Mouse (Mus musculus) lung, postnatal 14 days (tissue): ENCODE results near the gene Gtpbp8.
A peak's percentile ranks its signal among the peaks of the same experiment; 100 is the strongest.

ENCODE experiments used
- DNase-seq: peaks from one replicate; pipeline ENCODE4 v3.0.0; 2021

The Gtpbp8 gene

DNA sequence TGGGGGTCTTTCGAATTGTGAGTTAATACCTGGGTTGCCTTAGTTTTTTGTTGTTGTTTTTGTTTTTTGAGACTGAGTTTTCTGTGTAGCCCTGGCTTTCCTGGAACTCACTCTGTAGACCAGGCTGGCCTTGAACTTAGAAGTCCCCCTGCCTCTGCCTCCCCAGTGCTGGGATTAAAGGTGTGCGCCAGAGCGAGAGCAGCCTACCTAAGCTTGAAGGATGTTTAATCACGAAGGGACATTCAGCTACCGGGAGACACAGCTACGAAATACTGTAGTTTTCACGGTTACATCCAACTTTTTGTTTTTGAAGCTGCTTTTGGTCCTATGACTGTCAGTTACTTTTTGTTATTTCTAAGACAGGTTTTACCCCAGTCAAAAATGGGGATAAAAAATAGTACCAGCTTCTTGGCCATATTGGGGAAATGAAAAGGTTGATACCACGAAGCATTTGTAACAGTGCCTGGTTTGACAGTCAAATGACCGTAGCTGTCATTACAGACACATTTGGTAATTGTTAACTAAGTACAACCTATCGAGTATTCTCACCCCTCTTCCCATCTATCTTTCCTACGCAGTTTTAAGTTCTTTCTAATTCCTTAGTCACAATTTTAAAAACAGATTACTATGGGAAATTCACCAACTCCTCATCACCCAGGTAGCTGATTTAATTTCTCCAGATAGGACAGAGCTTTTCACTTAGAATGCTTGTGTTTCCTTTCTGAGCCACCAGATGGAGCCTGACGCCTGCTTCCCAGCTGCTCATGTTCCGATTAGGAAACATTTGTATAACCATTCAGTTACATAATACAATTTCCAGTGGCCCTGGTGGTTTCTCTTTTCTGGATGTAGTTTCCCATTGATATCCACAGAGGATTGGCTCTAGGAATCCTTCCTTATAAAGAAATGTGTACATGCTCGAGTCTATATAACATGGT is 20.6 kb downstream of the Gtpbp8 start:
- peak; percentile 85 for DNase-seq

DNA sequence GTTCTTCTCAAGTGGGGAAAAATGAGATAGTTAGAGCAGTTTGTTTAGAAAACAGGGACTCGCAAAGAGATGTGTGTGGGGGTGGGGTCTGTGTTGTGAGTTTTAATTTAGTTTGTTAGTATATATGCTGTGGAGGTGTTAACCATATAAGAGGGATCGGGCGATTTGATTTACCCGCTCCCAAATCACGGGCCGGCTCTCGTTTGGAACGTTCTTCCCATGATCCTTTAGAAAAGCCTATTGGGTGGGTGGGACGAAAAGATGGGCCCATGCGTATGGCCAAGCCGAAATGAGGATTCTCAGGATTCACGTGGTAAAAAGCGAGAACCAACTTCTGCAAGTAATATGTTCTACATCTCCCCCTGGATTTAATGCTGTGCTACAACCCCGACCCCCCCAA is 21.3 kb downstream of the Gtpbp8 start:
- DNase-seq: peak; percentile 25

DNA sequence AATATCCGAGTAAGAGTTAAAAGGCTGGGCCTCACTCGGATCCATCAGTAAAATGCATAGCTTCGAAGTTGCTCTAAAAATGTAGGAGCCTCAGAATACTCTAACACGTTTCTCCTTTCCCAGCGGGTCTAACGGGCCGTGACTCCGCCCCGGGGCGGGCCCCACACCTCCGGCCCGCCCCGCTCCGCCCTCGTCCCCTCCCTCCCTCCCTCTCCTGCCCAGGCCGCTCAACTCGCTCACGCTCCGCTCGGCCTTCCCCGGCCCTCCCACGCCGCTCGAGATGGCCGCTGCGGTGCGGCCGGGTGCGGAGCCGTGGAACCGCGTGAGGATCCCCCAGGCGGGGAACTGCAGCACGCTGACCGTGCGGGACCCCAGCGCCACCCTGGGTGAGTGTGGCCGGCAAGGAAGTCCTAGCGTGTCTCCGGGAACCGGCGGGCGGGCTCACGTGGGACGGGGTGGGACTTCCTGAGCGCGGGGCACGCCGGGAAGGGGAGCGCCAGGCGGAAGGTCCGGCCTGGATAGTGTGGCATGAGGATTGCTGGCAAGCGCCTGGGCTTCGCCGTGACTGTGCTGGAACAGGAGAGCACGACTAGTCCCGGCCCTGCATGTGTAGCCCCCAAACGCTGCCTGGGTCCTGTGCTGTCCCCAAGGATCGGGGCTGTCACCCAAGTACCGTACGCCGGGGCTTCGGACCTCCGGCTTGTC is 21.9 kb downstream of the Gtpbp8 start, which contains the start of gene Nepro:
TSS of gene Nepro (plus strand) at position 219 of the 705 bp plus-strand sequence.
- peak; percentile 93 for DNase-seq

DNA sequence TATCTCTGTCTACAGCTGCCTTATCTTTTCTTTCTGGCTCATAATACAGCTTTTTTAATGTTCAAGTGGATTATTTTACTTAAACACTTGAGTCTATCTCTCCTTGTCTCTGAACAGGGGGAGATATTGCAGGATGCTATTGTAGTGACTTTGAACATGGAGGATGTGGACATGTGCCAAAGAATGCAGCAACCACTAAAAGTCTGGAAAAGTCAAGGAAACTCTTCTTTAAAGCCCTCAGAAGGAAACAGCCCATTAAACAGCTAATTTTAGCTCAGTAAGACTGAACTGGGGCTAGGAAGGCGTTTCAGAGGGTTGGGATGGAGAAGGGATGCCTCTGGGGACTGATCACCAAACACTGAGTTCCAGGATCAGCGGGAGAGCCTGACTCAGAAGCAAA is 23.5 kb downstream of the Gtpbp8 start:
- no peak for DNase-seq

DNA sequence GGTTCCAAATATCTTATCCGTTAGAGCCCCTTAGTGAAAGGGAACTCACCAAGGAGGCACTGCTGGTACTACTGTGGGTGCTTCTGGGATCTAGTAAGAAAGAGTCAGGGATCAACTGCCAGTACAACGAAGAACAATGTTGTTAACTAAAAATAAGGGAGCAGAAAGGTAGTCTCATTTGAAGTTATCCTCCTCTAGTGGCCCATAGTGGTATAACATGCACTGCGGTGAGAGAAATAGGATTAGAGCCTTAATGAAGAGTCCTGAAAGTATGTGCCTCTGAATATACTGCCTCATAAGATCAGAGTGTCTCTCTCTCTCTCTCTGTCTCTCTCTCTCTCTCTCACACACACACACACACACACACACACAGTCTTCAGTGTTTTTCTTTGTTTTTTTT is 25.6 kb downstream of the Gtpbp8 start:
- DNase-seq: no peak

DNA sequence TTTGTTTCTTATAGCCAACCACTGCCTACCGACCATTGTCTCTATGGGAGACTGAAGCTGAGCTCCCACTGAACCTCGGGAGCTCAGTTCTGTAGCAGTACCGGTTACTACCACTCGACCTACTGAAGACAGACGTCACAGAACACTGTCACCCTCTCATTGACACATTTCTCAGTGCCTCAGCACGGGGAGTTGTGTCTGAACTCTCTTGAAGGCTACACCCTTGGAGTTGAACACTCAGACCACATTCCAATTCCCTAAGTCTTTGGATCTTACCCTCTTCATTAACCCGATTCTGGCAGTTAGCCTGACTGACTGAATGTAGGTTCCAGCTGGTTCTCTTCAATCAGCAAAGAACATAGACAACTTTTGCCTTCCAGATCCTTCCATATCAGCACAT is 26.8 kb downstream of the Gtpbp8 start:
- DNase-seq: peak; percentile 40

DNA sequence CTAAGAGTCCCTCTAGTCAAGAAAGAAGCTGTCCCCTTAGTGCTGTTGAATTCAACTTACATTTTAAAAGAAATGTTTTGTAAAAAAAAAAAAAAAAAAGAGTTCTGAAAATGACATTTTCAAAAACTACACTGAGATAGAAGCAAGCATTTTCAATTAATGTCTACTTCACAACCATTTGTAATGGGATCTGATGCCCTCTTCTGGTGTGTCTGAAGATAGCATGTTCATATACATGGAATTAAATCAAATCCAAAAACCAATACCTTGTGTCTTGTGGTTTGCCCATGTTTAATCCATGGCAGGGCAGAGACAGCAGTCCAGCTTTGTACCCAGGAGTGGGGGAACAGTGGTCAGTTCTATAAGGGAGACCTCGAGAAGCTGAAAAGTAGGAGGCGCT is 28.3 kb downstream of the Gtpbp8 start:
- DNase-seq: no peak

DNA sequence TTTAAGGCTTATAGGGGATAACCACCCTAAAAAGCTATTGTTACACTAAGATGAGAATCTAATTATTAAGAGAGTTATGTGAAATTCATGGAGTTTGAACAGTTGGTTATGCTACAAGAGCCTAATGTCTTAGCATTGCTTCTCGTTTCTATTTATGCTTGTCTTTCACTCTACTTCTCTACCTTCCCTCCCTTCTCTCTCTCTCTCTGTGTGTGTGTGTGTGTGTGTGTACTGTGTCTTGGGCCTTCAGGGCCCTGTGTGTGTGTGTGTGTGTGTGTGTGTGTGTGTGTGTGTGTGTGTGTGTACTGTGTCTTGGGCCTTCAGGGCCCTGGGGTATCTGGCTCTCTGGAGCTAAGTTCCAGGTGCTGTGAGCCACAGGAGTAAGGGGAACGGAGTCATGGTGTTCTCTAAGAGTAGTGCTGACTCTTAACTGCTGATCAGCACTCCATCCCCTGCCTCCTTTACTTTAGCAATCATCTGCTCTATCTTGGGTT is 29.0 kb downstream of the Gtpbp8 start:
- DNase-seq: no peak

DNA sequence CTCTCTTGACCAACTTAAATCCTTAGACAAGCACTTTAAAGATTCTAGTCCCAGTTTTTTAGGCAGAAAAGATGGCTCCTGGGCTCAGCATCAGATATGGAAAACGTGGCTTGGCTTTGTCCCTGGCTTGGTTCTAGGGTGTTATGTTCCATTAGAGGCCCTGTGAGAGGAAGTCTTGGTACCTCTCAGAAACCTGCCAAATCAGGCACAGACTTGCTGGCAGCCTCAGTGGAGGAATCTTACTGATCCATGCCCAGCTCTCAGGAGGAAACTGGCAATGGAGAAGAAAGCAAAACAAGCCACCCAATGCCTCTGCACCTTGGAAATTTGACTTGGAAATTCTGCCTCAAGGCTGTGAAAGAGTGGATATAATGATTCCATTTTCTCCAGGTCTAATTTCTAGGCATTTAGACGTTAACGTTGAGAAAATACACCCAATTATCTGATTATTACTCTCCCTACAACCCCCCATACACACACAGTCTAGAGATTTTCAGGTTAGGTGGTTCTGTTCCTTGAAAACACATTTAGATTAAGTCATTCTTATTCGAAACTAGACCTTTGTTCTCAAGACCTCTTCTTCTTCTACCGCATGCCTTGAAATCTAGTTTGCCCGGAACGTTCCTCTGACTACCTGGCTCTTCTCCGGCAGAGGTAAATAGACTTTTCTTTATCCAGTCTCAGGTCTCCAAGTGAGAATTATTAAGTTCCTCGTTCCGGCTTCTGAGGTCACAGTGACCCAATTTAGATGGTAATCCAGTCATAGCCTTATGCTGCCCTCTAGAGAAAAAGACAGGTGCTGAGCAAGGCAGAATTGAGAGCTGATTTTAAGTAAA is 29.6 kb downstream of the Gtpbp8 start:
- peak; percentile 37 for DNase-seq

DNA sequence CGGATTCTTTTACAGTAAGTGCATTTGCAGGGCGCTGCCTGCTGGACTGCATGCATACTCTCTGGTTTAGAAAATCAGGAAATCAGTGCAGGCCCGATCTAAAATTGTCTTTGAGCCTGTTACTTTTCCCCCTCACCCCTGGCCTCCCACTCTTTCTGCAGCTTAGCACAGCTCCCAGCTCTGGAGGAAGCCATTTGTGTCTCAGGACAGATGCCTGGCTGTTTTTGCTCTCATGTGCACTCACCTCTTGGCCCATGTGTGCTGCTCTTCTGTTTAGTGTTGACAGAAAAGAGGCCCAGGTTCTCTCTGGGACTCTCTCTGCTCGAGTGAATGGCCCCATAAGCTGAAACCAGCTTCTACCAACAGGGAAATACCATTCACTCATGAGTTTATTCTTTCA is 42.7 kb downstream of the Gtpbp8 start:
- DNase-seq: no peak

DNA sequence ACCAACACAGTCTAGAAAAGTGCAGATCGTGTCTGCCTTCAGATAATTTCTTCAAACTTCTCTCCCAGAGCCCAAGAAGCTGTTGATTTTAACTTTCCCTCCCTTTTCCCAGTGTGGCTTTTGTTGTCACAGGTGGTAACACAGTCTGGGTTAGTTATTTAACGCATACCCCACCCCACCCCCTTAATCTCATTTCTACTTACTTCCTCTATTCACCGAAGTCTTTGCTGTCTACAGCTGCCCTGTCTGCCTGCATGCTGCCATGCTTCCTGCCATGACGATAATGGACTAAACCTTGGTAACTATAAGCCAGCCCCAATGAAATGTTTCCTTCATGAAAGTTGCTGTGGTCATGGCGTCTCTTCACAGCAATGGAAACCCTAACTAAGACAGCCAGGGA is 43.9 kb downstream of the Gtpbp8 start:
- no peak for DNase-seq

DNA sequence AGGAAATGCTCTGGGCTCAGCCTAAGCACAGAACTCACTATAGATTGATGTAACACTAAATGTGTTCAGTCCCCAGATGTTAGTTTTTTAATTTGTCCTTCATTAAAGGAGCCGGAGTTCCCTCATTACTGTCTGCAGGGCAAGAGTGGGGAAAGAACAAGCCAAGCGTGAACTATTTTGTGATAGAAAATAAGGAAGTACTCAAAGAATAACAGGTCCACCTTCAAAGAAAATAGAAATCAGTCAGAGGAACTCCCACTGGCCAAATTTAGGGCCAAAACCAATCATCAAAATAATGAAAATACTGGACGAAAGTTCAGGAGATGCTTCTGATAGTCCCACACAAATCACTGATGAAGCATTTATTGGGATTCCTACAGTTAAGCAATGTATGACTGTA is 45.0 kb downstream of the Gtpbp8 start:
- DNase-seq: no peak

DNA sequence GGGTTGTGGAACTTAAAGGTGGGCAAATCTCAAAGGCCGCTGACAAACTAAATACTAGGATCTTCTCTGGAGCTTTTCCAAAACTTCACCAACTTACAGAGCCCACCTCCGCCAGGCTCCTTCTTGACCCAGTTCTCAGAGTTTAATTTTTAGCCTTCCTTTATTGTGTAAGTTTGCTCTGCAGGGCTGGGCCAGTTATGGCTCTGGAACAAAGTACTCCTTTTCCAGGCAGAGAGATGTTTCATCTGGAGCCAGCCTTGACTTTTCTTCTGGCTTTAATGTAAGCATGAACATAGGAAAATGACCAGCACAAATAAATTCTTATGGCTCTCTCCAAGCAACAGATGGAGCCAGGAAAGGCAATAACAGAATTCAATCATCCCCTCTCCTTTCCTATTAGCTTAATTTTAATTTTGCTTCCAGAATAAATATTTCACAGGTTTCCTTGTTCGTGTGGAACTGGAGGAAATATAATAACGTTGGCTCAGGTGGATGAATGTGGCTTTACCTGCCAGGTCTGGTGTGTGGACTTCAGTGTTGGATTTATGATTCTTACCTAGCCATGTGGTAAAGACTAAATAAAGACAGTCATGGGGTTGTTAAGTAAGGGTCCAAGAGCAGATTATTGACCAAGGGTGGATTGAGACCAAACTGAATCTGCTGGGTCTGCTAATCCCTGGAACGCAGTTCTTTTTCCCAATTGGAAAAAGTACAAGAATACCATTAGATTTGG is 48.5 kb downstream of the Gtpbp8 start:
- no peak for DNase-seq

DNA sequence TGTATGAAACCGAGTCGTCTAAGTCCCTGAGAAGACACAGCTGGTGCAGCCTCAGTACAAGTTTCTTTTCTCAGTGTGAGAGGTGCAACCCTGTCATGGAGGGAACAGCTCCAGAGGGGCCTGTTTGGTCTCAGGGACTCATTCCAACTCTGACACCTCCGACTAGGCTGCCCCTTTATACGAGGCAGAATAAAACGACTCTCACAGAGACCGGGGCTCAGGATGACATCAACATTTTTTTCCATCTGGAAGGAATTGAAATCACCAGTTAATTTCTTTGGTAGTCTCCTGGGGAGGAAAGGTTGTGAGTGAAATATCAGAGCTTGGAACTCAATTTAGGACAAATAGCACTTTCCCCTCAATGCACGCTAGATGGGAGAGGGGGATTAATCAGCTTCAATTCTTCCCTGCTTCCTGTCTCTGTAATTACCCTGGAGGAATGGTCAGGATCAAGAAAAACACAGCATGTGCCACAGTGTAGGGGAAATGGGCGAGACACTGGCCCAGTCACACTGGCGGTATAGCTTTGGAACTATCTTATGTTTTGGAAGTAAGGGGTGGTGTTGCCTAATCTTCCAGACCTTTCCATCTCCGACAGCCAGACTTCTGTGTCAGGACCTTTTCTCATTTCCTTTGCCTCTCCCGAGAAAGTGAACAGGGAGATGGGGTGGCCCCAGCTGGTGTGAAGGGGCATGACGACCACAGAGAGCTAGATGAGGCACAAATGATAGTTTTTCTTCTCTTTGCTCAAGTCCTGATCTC is 50.1 kb downstream of the Gtpbp8 start:
- peak; percentile 64 for DNase-seq

DNA sequence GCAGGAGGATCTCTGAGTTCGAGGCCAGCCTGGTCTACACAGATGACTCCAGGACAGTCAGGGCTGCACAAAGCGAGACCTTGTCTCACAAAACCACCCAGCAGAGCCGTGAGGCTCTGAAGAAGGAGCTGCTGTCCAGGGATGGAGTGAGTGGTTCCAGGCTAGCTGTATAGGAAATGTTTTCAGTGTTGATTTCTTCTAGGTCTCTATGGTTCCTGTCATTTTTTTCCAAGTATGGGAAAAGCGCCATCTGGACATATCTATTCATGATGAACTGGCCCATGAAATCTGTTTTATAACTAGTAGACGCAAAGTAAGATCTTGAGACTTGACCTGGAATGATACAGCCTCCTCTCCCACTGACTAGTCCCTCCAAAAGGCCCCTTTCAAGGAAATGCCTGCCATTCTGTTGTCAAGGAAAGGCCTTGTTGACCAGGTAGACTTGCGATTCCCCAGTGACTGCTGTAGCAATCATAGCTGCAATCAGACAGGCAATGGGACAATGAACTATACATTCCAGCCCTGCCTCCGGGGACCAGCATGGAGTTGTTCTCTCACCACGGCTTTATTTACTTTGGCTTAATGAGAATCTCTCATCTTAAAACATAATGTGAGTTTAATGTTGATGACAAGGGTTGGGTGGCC is 50.8 kb downstream of the Gtpbp8 start:
- no peak for DNase-seq

DNA sequence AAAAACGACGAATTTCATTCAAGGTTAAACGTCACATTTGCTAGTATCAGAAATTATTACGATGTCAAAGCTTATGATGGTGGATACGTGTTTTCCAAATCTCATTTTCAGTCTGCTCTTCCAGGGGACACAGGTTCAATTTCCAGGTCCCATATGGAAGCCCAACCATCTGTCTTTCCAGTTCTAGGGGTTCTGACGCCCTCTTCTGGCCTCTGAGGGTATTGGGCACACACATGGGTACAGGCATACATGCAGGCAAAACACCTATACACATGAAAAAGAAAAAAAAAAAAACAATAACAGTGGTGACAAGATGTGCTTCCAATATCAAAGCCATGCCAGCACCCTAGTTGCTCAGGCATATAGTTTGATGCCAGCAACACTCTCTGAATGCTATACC is 52.5 kb downstream of the Gtpbp8 start:
- DNase-seq: no peak

DNA sequence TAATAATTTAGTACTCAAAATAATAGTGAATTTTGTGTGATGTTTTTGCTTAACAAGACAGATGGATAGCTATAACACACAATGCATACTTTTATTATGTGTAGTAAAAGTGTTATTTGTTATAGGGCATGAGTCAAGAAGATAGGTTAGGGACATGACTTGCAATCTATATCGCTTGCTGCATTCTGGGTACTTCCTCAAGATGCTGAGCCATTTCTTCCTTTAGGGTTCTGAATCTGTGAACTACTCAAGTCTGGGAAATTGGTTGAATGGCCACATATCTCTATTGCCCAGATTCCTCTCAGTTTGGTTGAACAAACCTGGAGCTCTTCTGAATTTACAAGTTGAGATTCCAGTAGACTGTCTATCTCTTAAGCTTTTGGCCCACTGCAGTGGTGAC is 53.6 kb downstream of the Gtpbp8 start:
- no peak for DNase-seq

DNA sequence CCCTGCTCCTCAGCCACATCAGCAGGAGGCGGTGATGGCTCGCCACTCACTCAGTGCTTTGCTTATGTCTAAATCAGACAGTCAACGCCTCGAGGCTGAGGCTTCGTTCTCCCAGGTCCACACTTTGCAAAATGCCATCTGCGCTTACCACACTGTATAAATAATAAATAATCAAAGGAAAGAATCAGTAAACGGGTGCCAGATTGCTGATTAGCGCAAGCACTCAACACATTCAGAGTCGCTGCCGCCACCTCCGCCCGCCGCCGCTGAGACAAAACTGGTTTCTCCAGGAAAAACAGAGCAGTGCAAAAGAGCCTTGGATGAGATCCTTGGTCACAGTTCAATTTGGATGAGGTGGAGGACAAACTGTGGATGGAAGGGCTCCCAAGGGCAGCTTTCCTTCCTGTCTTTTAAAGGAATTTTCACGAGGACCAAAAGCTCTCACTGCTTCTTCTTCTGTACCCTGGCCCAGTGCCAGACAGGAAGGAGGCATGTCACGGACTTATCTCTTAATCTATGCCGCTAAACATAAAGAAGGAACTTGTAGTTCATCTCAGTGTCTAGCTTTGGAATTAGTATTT is 54.5 kb downstream of the Gtpbp8 start:
- peak; percentile 68 for DNase-seq

DNA sequence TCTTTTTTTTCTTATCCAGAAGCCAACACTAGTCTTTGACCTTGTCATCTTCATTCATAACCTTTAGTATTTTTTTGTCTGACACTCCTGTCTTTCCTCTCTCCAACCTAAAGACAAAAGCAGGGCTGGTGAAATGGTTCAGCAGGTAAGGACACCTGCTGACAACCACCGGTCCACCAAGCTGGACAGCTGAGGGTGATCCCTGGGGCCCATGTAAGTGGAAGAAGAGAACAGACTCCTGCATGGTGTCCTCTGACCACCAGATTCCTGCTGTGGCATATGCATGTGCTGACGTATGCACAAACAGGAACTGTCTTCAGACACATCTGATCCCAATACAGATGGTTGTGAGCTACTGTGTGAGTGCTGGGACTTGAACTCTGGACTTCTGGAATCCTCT is 55.1 kb downstream of the Gtpbp8 start:
- DNase-seq: no peak

DNA sequence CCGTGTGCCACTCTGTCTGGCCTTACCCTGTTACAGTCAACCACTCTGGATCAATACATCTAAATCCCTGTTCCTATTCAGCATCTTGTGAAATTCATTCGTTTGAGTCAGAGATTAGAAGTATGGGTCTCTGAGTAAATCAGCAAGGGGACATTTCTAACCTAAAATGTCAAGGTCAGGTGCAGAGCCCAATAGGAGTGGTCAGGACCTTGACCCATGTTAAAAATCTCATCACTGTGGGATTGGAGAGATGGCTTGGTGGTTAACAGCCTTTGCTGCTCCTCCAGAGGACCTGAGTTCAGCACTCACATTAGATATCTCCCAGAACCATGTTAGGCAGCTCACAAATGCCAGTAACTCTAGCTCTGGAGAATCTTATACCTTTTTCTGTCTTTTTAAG is 55.7 kb downstream of the Gtpbp8 start:
- no peak for DNase-seq

DNA sequence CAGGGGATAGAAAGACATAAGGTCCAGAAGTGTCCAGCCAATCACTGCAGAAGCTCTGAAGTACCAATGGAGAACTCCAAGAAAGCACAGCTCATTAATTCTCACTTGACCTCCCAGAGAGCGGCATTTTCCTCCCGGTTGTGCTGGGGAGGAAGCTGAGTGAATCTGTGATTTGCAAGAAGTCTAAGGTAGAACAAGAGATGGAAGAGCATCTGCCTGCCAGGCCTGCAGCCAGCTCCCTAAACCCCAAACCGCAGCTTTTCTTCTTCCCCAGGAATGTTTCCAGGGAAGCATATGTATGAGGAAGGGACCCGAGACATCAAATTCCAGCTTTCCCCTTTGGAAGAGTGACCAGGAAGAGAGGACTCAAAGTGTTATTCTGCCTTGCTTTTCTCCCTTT is 57.7 kb downstream of the Gtpbp8 start:
- no peak for DNase-seq
